Mouse (Mus musculus) adrenal gland, postnatal 4 days (tissue): ENCODE results near the gene Tshz2. TPM values are rescaled to one million over a fixed set of nuclear protein-coding genes. Genes with fewer than 3 reads are reported as not detected.

Source experiments
- DNase-seq, 2 experiments: peaks; one replicate each; pipeline ENCODE4 v3.0.0; 2021 to 2022; ENCODE audit warnings: low spot score in 2 of 2, mixed read lengths in 2 of 2
- total RNA-seq, 2 experiments: library from RNA; stranded (reverse); gene quantifications; 2 replicates each; pipeline ENCODE4 v1.2.3; 2021

Tshz2 gene
- total RNA-seq, 2 experiments from 2014 or later, result 68.4 to 69.6 TPM

- no peak for DNase-seq
Observed at GRCm38 (mm10) chr2:169997276-169998049, 364.6 kb downstream of the Tshz2 start.

DNA sequence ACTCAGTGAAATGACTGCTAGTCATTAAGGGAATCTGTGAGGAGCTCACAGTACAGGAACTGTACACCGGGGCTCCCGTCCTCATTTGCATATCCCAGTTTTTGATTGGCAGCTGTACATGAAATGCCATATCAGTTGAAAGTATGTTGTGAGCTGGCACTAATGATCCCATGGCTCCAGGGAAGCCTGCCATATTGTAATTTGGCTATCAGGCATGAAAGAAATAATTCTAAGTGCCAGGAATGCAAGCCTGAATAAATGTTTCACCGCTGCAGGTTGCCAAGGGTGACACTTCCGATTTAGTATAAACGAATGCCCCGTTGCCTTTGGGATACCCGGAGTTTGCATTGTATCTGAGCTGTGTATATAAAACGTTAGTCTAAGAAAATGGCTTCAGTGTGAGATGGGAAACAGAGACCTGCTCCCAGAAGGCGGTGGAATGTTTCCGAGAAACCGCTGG, 366.1 kb downstream of the Tshz2 start:
- no peak for DNase-seq

DNA sequence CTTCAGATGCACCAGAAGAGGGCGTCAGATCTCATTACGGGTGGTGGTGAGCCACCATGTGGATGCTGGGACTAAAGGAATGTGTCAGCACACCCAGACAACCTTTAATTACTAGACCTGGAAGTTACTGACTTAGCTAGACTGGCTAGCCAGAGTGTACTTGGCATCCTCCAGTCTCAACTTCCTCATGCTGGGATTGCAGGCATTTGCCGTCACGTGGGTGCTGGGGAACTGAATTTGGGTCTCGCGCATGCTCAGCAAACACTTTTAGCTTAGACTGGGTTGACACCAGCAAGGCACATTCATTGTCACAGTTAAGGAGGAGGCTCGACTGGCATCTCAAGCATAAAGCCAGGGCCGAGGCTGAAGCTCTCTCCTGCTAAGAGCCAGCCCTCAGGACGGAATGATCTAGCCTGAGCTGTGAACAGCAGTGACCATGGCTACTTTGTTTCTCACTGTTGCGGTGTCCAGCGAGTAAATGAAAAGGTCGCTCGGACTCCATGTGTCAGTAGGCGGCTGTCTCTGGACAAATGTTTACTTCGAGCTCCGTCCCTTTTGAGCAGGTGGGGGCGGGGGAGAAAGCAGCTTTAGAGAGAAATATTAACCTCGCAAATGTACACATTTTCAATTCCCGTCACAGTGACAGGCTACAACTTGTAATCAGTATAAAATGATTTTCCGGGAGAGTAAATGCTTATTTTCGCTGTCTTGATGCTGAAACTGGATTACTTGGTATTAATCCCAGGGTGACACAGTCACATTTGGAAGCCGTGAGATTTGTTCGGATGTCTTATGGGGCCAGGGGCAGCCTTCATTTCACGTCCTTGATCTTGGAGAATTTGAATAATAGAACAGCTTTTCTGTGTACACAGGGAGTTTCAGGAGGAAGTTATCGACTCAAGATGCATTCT, 370.0 kb downstream of the Tshz2 start:
- DNase-seq, result no peak

DNA sequence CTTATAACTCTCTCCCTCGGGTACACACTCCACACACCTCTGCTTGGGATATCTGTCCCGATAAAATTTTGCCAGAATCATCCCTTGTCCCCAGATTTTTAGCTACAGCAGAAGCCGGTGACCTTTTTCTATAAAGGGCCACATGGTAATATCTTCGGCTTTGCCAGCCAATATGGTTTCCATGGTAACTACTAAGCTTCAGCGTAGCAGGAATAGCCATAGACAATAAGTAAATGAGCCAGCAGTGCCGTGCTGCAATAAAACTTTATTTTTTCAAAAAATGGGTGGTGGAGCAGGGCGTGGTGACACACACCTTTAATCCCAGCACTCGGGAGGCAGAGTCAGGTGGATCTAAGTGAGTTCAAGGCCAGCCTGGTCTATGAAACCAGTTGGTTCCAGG, 370.9 kb downstream of the Tshz2 start:
- no peak for DNase-seq

DNA sequence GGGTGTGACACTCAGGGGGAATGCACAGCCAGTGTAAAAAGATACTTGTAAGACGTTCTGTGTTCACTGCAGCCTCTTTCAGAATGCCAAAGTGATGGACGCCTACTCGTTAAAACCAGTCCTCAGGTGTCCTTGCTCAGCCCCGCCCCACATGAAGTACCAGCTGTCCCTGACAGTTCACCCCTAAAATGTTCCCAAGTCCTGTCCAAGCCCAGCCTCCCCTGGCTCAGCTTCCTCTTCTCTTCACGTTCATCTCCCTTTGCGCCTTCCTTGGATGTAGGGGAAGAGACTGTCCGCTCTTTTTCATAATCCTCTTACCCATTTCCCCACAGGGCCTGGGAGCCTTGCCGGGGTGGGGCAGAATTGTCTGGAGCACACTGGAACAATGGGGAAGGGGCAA, 374.0 kb downstream of the Tshz2 start:
- DNase-seq, result no peak

- DNase-seq, result no peak
Observed at GRCm38 (mm10) chr2:170007426-170007958, 374.7 kb downstream of the Tshz2 start.

DNA sequence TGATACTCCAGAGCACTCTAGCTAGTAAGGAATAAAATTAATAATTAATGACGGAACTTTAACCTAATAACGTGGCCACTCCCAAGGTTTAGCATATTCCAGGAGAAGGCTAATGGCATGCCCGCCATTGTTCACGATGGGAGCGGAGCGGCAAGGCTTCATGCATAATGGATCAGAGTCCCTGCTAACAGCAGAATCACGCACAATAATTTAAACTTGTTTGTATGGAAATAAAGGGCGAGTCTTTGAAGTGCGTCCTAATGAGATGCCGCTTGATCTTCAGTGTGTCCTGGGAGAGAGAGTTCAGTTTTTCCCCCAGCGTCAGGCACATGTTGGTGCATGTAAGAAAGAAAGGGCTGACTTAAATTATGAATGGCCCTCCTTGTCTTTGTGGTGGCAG, 376.9 kb downstream of the Tshz2 start:
- DNase-seq, result no peak

DNA sequence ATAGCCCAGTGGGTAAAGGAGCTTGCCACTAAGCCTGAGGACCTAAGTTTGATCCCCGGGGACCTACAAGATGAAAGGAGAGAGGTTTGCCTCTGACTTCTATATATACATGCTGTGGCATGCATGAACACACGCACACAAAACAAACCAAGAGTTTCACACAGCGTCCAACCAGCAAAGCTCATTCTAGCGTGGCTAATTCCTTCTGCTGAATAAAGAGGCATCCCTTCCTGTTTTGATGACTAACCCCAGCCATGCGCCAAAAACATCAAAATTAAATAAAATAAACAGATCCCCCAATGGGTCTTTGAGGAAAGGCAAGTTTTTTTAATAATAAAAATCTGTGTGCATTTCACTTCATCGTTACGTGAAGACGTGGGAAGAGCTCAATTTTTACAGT, 379.0 kb downstream of the Tshz2 start:
- DNase-seq, result no peak

- no peak for DNase-seq
Observed at GRCm38 (mm10) chr2:170017302-170017701, 384.5 kb downstream of the Tshz2 start.

DNA sequence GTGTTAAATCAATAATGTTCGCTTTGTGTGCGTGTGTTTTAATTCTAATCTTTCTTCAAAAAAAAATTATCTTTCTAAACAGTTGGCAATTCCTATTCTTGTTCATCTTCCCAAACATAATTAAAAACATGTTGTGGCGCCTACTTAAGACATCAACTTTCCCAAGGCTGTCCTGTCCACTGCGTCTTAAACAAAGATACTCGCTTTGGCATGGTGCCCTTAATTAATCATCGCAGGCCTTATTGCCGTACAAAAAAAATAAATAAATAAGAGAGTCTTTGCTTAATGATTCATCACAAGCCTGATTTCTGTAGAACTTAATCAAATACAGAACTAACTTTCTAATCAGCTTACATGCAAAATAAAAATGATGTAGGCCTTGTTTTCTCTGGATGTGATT, 385.1 kb downstream of the Tshz2 start:
- no peak for DNase-seq

GRCm38 (mm10) chr2:170022953-170023352, 390.1 kb downstream of the Tshz2 start:
- DNase-seq, result no peak

- DNase-seq, result no peak
Observed at GRCm38 (mm10) chr2:170023741-170024140, 390.9 kb downstream of the Tshz2 start.

- DNase-seq, result no peak
Observed at GRCm38 (mm10) chr2:170024939-170025338, 392.1 kb downstream of the Tshz2 start.

- no peak for DNase-seq
Observed at GRCm38 (mm10) chr2:170025896-170026295, 393.1 kb downstream of the Tshz2 start.

- DNase-seq, result no peak
Observed at GRCm38 (mm10) chr2:170027837-170028236, 395.0 kb downstream of the Tshz2 start.

- no peak for DNase-seq
Observed at GRCm38 (mm10) chr2:170028488-170029303, 395.9 kb downstream of the Tshz2 start.

DNA sequence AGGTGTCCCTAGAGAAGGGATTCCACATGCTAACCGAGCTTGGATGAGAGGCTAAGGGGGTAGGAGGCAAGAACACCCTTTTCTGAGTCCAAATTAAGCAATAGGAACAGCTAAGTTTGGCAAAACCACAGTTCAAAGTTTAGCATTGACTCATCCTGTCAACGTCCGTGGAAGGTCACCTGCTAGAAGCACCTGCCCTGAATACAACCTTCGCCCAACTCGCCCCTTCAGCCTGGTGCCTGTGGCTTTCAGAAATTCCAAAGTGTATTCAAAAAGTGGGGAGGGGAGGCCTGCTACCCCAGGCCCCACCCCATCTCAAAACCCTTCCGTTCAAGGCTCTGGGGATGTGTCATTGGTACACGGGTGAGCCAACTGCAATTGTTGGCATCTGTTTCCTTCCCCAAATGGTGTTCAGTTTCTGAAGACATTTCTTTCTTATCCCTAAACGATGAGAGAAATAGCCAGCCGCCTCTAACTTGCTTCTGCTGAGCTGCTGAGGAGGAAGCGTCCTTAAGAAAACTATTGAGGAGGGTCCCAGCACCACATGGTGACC, 396.6 kb downstream of the Tshz2 start:
- DNase-seq, result no peak

- DNase-seq, result no peak
Observed at GRCm38 (mm10) chr2:170031226-170031625, 398.4 kb downstream of the Tshz2 start.

DNA sequence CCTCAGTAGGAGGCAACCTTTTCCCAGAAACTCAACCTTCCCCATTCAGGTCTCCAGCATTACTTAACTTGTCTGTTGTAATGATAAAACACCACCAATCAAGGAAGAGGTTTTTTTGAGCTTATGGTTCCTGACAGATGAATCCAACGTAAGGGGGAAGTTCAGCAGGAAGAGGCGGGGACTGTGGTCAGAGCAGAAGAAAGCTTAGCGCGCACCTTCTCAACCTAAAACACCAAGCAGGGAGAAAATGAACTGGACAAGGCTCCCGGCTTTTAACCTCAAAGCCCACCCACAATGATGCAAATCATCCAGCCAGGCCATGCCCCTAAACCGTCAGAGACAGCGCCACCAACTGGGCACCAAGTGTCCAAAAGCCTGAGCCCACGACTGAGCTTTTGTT, 399.1 kb downstream of the Tshz2 start:
- DNase-seq, result no peak

DNA sequence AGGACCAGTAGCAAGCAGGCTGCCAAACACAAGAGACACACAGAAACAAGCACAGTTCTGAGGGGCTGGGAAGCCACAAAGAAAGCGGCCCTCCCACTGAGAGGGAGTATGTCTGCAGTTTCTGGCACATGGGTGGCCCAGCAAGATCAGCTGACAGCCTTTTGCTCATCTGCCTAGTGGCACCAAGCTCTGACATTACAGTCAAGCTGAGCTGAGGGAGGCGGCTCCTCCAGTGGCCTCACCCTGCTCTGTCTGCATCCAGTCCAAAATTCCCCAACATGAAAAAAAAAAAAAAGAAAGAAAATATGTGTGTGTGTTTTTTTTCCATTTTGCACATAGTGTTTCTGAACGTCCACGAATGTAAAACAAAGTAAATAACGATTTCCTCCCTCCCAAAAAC, 400.4 kb downstream of the Tshz2 start:
- DNase-seq, result no peak

- no peak for DNase-seq
Observed at GRCm38 (mm10) chr2:170034794-170035193, 402.0 kb downstream of the Tshz2 start.
